Mouse (Mus musculus) ES-E14 (cell line): ENCODE data around the gene Wipf1.

Experiments used
- CHD2 ChIP-seq: IDR thresholded peaks from 2 replicates; pipeline ENCODE4 v1.6.1; 2014; ENCODE audit warnings: mild to moderate bottlenecking, low read depth, low read length, inconsistent platforms
- HCFC1 ChIP-seq: IDR thresholded peaks from 2 replicates; pipeline ENCODE4 v1.6.1; 2012; ENCODE audit warnings: low read length, inconsistent platforms, borderline replicate concordance; ENCODE audit not compliant: insufficient read depth
- MAFK ChIP-seq: IDR thresholded peaks from 2 replicates; pipeline ENCODE4 v1.6.1; 2014; ENCODE audit warnings: mild to moderate bottlenecking, low read depth, low read length, inconsistent platforms; ENCODE audit not compliant: insufficient read depth
- ZC3H11A ChIP-seq: IDR thresholded peaks from 2 replicates; pipeline ENCODE4 v1.6.1; 2012; ENCODE audit warnings: low read depth, mild to moderate bottlenecking, inconsistent platforms, low read length, borderline replicate concordance
- ZNF384 ChIP-seq: IDR thresholded peaks from 2 replicates; pipeline ENCODE4 v1.6.1; 2012; ENCODE audit warnings: low read depth, low read length, inconsistent platforms

DNA sequence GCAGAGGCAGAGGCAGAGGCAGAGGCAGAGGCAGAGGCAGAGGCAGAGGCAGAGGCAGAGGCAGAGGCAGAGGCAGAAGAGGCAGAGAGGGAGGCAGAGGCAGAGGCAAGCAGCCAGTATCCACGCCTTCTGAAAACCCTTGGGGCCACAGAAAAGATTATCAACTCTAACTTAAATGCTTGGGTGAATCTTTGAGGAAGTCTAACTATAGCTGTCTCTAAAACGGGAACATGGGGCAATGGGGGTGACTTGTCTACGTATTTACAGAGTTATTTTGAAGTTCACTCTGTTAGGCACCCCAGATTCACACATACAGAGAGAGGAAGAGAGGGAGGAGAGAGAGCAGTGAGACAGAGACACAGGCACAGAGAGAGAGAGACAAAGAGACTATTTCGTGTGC, 74.0 kb downstream of the Wipf1 start:
- TF ChIP-seq ZNF384 (no peak), CHD2 (no peak), MAFK (no peak), HCFC1 (no peak), ZC3H11A (no peak)
